Mouse (Mus musculus) limb, embryonic 11.5 days (tissue): Measurements from ENCODE around the gene Yipf2. TPM values are rescaled to one million over a fixed set of nuclear protein-coding genes. Genes with fewer than 3 reads are reported as not detected.
A peak's percentile ranks its signal among the peaks of the same experiment; 100 is the strongest.

Experiments used
- ATAC-seq: fragments of 200-750 bp; cut with Nextera tagmentation; 2 replicates; pipeline ENCODE4 v1.8.0; 2017; ENCODE audit warnings: low read depth; ENCODE audit not compliant: insufficient number of reproducible peaks, low FRiP score, low TSS enrichment
- DNase-seq: peaks from one replicate; pipeline ENCODE4 v3.0.0-alpha.2; 2015; ENCODE audit warnings: low spot score
- H3K27ac ChIP-seq: fragments of 300-500 bp; sonication (generic); replicated peaks from 2 replicates; pipeline ENCODE4 v1.5.1; 2014; ENCODE audit warnings: low read depth, mild to moderate bottlenecking, low read length
- H3K27me3 ChIP-seq: fragments of 300-500 bp; sonication (generic); 2 replicates; pipeline ENCODE4 v1.6.1; 2014; ENCODE audit warnings: mild to moderate bottlenecking, low read length, mixed read lengths; ENCODE audit not compliant: control insufficient read depth, insufficient read depth
- H3K36me3 ChIP-seq: fragments of 300-500 bp; sonication (generic); 2 replicates; pipeline ENCODE4 v1.6.1; 2014; ENCODE audit warnings: mild to moderate bottlenecking, low read length, moderate library complexity, mixed read lengths; ENCODE audit not compliant: control insufficient read depth, insufficient read depth
- H3K4me1 ChIP-seq: fragments of 300-500 bp; sonication (generic); 2 replicates; pipeline ENCODE4 v1.6.1; 2014; ENCODE audit warnings: low read length, mixed read lengths; ENCODE audit not compliant: control insufficient read depth, insufficient read depth
- H3K4me2 ChIP-seq: fragments of 300-500 bp; sonication (generic); 2 replicates; pipeline ENCODE4 v1.6.1; 2014; ENCODE audit warnings: low read depth, mild to moderate bottlenecking, moderate library complexity; ENCODE audit not compliant: severe bottlenecking
- H3K4me3 ChIP-seq: fragments of 300-500 bp; sonication (generic); 2 replicates; pipeline ENCODE4 v1.5.1; 2014; ENCODE audit warnings: low read depth, low read length
- H3K9ac ChIP-seq: fragments of 300-500 bp; sonication (generic); 2 replicates; pipeline ENCODE4 v1.6.1; 2014; ENCODE audit warnings: mild to moderate bottlenecking, low read length
- H3K9me3 ChIP-seq: fragments of 300-500 bp; sonication (generic); 2 replicates; pipeline ENCODE4 v1.6.1; 2016; ENCODE audit warnings: low read length; ENCODE audit not compliant: control insufficient read depth
- WGBS: fragments of 180-500 bp; shearing (Covaris S2); extraction: QIAGEN DNeasy Blood & Tissue Kit; methylation state at CpG from one replicate; pipeline ENCODE4 v1.1.7; 2014; 5-methylcytosine and 5-hydroxymethylcytosine counted together
- polyA plus RNA-seq: library from polyadenylated mRNA; unstranded; fragments of >200 nt; fragmentation: Nextera tagmentation; extraction: Ambion mirVana; gene quantifications from 2 replicates; pipeline ENCODE4 v1.2.1, GENCODE M21; 2014

Yipf2 gene
- polyA plus RNA-seq, 1 experiment from 2014 or later, result 14.0 TPM

DNA sequence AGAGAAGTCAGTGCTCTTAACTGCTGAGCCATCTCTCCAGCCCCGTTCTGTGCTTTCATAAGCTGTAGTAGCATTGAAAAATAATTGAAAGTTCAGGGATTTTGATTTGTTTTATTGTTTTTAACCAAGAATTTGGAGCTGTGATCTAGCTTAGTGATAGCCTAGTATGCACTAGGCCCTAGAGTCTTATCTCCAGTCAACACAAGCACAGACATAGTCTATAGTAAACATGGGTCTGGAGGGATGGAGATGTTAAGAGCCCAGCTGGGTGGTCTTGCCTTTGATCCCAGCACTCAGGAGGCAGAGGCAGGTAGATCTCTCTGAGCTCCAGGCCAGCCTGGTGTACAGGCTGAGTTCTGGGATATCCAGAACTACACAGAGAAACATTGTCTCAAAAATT lies 30.0 kb upstream of the Yipf2 start:
- WGBS, result 98% methylated on average over 1 of the region's 1 CpGs
- ATAC-seq, result no peak
- Histone ChIP-seq H3K27ac (no peak overlapping the region), H3K4me1 (no peaks in the 10 kb centered on the region), H3K9ac (no peak overlapping the region), H3K9me3 (no peaks in the 10 kb centered on the region), H3K27me3 (no peaks in the 10 kb centered on the region), H3K4me3 (no peak overlapping the region), H3K4me2 (no peak overlapping the region), H3K36me3 (no peaks in the 10 kb centered on the region; the same call in 1 of the 2 replicates)
- no peak for DNase-seq

DNA sequence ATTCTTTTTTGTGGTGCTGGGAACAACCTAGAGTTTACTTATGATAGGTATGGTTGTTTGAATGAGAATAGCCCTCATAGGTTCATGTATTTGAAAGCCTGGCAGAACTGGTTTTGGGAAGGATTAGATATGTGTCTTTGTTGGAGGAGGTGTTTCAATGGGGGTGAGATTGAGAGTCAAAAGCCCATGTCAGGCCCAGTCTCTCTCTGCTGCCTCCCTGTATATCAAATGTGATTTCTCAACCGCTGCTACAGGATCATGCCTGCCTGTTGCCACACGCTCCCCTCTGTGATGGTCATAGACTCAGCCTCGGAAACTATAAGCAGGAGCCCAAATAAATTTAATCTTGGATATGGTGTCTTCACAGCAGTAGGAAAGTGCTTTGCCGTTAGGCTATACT lies 27.6 kb upstream of the Yipf2 start:
- Histone ChIP-seq H3K9me3 (no peaks in the 10 kb centered on the region), H3K9ac (no peak overlapping the region), H3K27me3 (no peaks in the 10 kb centered on the region), H3K27ac (no peak overlapping the region), H3K4me3 (no peak overlapping the region), H3K4me2 (no peak overlapping the region), H3K4me1 (no peaks in the 10 kb centered on the region), H3K36me3 (no peaks in the 10 kb centered on the region; the same call in 1 of the 2 replicates)
- WGBS, result 89% methylated on average over 4 of the region's 4 CpGs
- DNase-seq (no peak), ATAC-seq (no peak)

DNA sequence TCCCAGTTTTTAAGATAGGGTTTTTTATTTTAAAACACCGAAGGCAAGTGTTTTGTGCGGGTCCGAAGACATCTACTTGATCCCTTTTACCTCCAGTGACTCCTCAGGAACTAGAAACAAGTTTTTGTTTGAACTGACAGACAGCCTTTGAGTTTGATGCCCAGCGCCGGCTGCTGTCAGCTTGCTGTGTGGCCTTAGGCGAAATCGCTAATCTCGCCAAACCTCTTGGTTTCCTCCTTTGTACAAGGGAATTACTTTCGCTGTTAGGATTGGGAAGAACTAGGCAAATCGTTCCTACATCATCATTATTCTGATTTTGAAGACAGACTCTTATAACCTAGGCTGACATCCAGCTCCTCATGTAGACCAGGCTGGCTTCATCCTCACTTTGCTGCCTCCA lies 24.4 kb upstream of the Yipf2 start:
- H3K36me3 ChIP-seq, result no peaks in the 10 kb centered on the region
- ATAC-seq (no peak), DNase-seq (peak; percentile 55)
- H3K4me1 ChIP-seq, result no peaks in the 10 kb centered on the region
- no peaks in the 10 kb centered on the region for H3K9me3 ChIP-seq
- H3K27ac ChIP-seq, result no peak overlapping the region; the same call in 1 of the 2 replicates
- H3K9ac ChIP-seq, result peak overlapping the region; percentile 96
- WGBS, result 12% methylated on average over 10 of the region's 10 CpGs
- peak overlapping the region; percentile 74 for H3K4me3 ChIP-seq
- no peaks in the 10 kb centered on the region for H3K27me3 ChIP-seq
- H3K4me2 ChIP-seq, result peak overlapping the region; percentile 39

DNA sequence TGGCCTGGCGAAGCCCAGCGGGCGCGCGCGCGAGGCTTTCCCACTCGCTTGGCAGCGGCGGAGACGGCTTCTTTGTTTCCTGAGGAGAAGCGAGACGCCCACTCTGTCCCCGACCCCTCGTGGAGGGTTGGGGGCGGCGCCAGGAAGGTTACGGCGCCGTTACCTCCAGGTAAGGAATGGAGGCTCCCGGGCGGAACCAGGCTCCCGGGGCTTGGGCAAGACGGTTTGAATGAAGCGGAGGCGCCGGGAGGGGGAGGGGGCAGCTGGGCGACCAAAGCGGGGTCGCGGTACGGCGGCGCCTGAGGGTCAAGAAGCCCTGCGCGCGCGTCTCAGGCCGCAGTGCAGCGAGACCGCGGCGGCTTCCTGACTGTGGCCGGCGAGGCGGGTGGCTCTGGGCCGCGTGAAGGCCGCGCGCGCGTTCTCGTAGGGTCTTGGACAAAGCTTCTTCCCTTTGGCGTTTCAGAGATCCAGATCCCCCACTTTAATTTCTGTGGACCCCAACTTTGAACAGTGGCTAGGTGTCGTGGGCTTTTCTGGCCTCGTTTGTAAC lies 23.7 kb upstream of the Yipf2 start:
- Histone ChIP-seq H3K9ac (peak overlapping the region; percentile 96), H3K36me3 (no peaks in the 10 kb centered on the region), H3K4me2 (peak overlapping the region; percentile 39), H3K9me3 (no peaks in the 10 kb centered on the region), H3K4me3 (peak overlapping the region; percentile 74), H3K27me3 (no peaks in the 10 kb centered on the region), H3K4me1 (no peaks in the 10 kb centered on the region), H3K27ac (peak overlapping the region; percentile 97)
- peak; percentile 75 for ATAC-seq
- under 1% methylated on average over 57 of the region's 57 CpGs for WGBS
- peak; percentile 93 for DNase-seq

DNA sequence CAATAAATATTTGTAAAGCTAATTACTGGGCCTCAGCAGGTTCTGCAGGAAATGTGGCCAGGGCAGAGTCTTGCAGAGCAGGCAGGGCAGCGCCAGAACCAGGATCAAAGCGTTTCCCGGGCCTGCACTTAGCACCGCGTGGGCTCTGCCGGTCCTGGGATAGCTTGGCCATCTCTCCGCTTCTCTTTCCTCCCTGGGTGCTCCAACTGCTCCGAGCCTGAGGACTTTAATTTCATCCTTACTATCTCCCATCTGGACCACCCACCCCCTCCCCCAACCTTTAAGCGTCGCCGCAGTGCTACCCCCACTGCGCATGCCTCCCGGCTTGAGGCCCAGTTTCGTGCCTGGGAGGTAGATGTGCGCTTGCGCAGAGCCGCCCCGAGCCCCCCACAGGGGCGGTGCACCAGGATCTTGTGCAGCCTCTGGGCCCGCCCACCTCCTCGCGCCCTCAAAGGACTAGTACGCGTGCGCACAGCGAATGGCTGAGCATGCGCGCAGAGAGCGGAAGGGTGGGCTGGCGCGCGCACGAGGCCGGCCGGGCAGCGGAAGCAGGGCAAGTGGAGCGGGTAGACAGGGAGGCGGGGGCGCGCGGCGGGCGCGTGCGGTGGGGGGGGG lies 23.1 kb upstream of the Yipf2 start, which contains the start of gene Smarca4:
TSS of gene Smarca4 (plus strand) at position 553 of the 615 bp plus-strand sequence.
- Histone ChIP-seq H3K9ac (peak within 1 kb of the TSS; percentile 96), H3K9me3 (no peaks in the 10 kb centered on the region), H3K4me3 (peak within 1 kb of the TSS; percentile 74), H3K27me3 (no peaks in the 10 kb centered on the region), H3K4me2 (peak within 1 kb of the TSS; percentile 67), H3K27ac (peak within 1 kb of the TSS; percentile 97), H3K36me3 (no peaks in the 10 kb centered on the region), H3K4me1 (no peaks in the 10 kb centered on the region)
- peak; percentile 92 for ATAC-seq
- peak; percentile 100 for DNase-seq
- WGBS, result under 1% methylated on average over 26 of the region's 45 CpGs

DNA sequence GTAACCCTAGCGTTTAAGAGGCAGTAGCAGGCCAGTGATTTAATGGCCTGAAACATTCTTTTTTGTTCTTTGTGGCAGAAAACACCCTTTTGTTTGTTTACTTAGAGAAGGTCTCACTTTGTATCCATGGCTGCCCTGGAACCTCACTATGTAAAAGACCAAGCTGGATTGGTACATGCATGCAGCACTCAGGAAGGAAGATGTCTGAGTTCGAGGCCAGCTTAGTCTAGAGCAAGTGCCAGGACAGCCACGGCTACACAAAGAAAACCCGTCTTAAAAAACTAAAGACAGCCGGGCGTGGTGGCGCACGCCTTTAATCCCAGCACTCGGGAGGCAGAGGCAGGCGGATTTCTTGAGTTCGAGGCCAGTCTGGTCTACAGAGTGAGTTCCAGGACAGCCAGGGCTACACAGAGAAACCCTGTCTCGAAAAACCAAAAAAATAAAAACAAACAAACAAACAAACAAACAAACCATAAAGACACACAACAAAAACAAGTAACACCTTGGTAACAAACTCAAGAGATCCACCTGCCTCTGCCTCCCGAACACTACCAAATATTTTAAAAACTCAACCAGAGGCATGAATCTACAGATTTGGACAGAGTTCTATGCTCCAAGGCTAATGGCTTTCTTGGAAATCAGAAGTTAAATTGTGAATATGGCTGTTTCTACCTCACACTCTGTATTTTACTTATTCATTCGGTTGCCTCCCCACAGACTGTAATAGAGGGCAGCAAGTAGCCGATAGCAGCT lies 22.4 kb upstream of the Yipf2 start:
- no peaks in the 10 kb centered on the region for H3K4me1 ChIP-seq
- no peak for DNase-seq
- no peaks in the 10 kb centered on the region for H3K9me3 ChIP-seq
- ATAC-seq, result no peak
- peak overlapping the region; percentile 74 for H3K4me3 ChIP-seq
- WGBS, result 75% methylated on average over 15 of the region's 15 CpGs
- peak overlapping the region; percentile 81 for H3K9ac ChIP-seq
- H3K27me3 ChIP-seq, result no peaks in the 10 kb centered on the region
- peak overlapping the region; percentile 91 for H3K27ac ChIP-seq
- H3K4me2 ChIP-seq, result peak overlapping the region; percentile 67
- no peaks in the 10 kb centered on the region for H3K36me3 ChIP-seq

DNA sequence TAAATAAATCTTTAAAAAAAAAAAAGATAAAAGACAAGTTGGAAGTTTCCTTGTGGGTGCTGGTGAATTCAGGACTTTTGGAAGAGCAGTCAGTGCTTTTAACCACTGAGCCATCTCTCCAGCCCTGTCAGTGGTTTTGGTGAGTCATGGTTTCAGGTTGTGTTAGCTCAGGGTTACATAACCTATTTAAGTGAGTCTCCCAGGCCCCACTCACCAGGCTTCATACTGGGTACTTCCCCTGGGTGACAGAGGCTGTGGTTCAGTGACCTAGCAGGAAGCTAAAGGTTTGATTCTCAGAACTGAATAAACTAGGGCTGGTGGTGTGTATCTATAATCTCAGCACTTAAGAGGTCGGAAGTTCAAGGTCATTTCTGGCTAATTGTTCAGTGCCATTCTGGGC lies 17.2 kb upstream of the Yipf2 start:
- no peaks in the 10 kb centered on the region for H3K27me3 ChIP-seq
- no peak overlapping the region for H3K27ac ChIP-seq
- H3K9ac ChIP-seq, result no peak overlapping the region
- no peaks in the 10 kb centered on the region for H3K36me3 ChIP-seq
- no peaks in the 10 kb centered on the region for H3K9me3 ChIP-seq
- WGBS, result 94% methylated on average over 1 of the region's 1 CpGs
- no peaks in the 10 kb centered on the region for H3K4me1 ChIP-seq
- H3K4me3 ChIP-seq, result no peak overlapping the region
- DNase-seq, result no peak
- H3K4me2 ChIP-seq, result no peak overlapping the region
- no peak for ATAC-seq

DNA sequence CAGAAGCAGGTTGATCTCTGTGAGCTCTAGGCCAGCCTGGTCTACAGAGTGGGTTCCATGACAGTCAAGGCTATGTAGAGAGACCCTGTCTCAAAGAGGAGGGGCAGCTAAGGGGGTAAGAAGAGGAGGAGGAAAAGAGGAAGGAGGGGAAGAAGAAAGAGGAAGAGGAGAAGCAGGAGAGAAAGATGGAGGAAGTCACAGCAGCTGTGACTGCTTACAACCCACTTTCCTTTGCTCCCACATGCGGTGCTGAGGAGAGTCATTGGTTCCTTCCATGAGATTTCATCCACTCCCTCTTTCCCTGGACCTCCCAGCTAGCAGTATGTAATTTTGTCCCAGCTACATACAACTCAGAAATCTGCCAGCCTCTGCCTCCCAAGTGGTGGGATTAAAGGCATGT lies 14.0 kb upstream of the Yipf2 start:
- H3K27me3 ChIP-seq, result no peaks in the 10 kb centered on the region
- no peak for DNase-seq
- WGBS, result 92% methylated on average over 1 of the region's 1 CpGs
- H3K9ac ChIP-seq, result no peak overlapping the region
- no peaks in the 10 kb centered on the region for H3K9me3 ChIP-seq
- no peak overlapping the region for H3K4me3 ChIP-seq
- no peak overlapping the region for H3K27ac ChIP-seq
- H3K4me2 ChIP-seq, result no peak overlapping the region
- no peaks in the 10 kb centered on the region for H3K36me3 ChIP-seq
- ATAC-seq, result no peak
- H3K4me1 ChIP-seq, result no peaks in the 10 kb centered on the region
